ENCODE assay signal across 8 mouse cellular contexts in the genomic region with DNA sequence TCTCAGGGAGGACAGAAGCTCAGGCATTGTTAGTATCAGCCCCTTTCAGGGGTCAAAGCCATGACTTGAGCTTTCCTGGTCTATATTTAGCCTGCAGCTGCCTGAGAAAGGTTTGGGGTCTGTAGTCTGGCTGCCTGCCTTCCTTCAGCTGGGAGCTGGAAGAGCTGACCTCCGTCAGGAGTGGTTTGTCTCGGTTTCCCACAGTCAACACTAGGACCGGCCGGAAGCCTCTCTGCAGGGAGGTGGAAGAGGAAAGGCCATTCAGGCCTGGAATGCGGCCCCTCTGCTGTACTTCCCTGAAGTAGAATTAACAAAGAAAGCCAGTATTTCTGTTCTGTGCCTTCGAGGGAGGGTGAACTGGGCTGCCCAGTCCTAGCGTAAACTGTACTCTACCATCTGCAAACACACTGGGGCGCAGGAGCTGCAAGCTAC.
DNase-seq lines count a peak whose midpoint lies in the region; ATAC-seq lines count a peak whose summit lies in the region.

No protein-coding gene starts in this region.

- H3K4me1 ChIP-seq in heart, embryonic 10.5 days: peaks cover 75% of the 10 kb centered on the region
- peaks cover 33% of the 10 kb centered on the region for H3K4me1 ChIP-seq in kidney, embryonic 14.5 days (ENCODE audit: control insufficient read depth, insufficient read depth, low read length)

- intact Hi-C loops in left cerebral cortex, postnatal 4 days (cut with DNase I): no loop called here
- intact Hi-C loops in left cerebral cortex, postnatal 14 days (cut with DNase I): no loop called here

- no peaks in the 10 kb centered on the region for H3K27me3 ChIP-seq in heart, embryonic 10.5 days (ENCODE audit: insufficient read depth, poor library complexity, severe bottlenecking)
- H3K27me3 ChIP-seq in kidney, embryonic 14.5 days (ENCODE audit: control insufficient read depth, insufficient read depth, low read length): no peaks in the 10 kb centered on the region

- H3K27ac ChIP-seq in heart, embryonic 10.5 days: peak overlapping the region; percentile 91
- H3K27ac ChIP-seq in kidney, embryonic 14.5 days (ENCODE audit: low read depth, low read length): peak overlapping the region; percentile 90

- H3K4me2 ChIP-seq in kidney, embryonic 14.5 days (replicated peaks; ENCODE audit: low read depth, low read length): peak overlapping the region; percentile 43

- peaks cover 20% of the 10 kb centered on the region for H3K36me3 ChIP-seq in heart, embryonic 10.5 days
- 0 out of 2 replicates have a peak, but pooled peaks cover 3% of the 10 kb centered on the region for H3K36me3 ChIP-seq in kidney, embryonic 14.5 days (ENCODE audit: control insufficient read depth, insufficient read depth, low read length)

- peak overlapping the region; percentile 62 for H3K4me3 ChIP-seq in heart, embryonic 10.5 days
- H3K4me3 ChIP-seq in kidney, embryonic 14.5 days (ENCODE audit: low read length): peak overlapping the region; percentile 42; the same call in 1 of the 2 replicates

- 10% methylated on average over 8 of the region's 8 CpGs for WGBS in heart, embryonic 10.5 days
- 28% methylated on average over 8 of the region's 8 CpGs for WGBS in kidney, embryonic 14.5 days

- no peaks in the 10 kb centered on the region for H3K9me3 ChIP-seq in heart, embryonic 10.5 days
- no peaks in the 10 kb centered on the region for H3K9me3 ChIP-seq in kidney, embryonic 14.5 days (ENCODE audit: control insufficient read depth, low read length)

- peak; percentile 65 for ATAC-seq in kidney, embryonic 14.5 days (ENCODE audit: low FRiP score, low TSS enrichment)

- peak overlapping the region; percentile 68; the same call in 1 of the 2 replicates for H3K9ac ChIP-seq in kidney, embryonic 14.5 days (ENCODE audit: low read depth, low read length)

- DNase-seq in left cerebral cortex, postnatal 4 days: peak; percentile 7
- DNase-seq in left cerebral cortex, adult 9 months (ENCODE audit: low spot score in 2 of 2): no peak
- peak; percentile 89 for DNase-seq in heart, embryonic 10.5 days (ENCODE audit: low spot score)
- DNase-seq in lung, postnatal 14 days: peak; percentile 53
- no peak for DNase-seq in right cerebral cortex, postnatal 36 days (ENCODE audit: low spot score in 2 of 2)
- no peak for DNase-seq in layer of hippocampus, adult 11-12 months (ENCODE audit: low spot score)
- no peak for DNase-seq in left cerebral cortex, postnatal 14 days (ENCODE audit: low spot score in 2 of 2)

Comparison
In these comparisons a context has a peak if more than half of its experiments do, and no peak if none do; other contexts are left out.
1. DNase-seq: peak in left cerebral cortex, postnatal 4 days (single experiment), heart, embryonic 10.5 days (single experiment) and lung, postnatal 14 days (single experiment); none in left cerebral cortex, adult 9 months (0 of 2), right cerebral cortex, postnatal 36 days (0 of 2), layer of hippocampus, adult 11-12 months (single experiment) and left cerebral cortex, postnatal 14 days (0 of 2).